Mouse (Mus musculus) embryo, embryonic 10 days (tissue): ENCODE results near the gene Tdgf1.

Experiments
- DNase-seq: peaks from one replicate; pipeline ENCODE4 v3.0.0-alpha.2; 2015; ENCODE audit warnings: low spot score

Tdgf1 gene

GRCm38 (mm10) chr9:110953550-110954461 is 7.8 kb upstream of the Tdgf1 start:
- DNase-seq = peak; percentile 83

- DNase-seq = no peak
Observed at GRCm38 (mm10) chr9:110952931-110953549, 7.1 kb upstream of the Tdgf1 start.

GRCm38 (mm10) chr9:110952398-110952797 is 6.4 kb upstream of the Tdgf1 start:
- no peak for DNase-seq

GRCm38 (mm10) chr9:110951866-110952265 is 5.9 kb upstream of the Tdgf1 start:
- DNase-seq = no peak

- no peak for DNase-seq
Observed at GRCm38 (mm10) chr9:110951397-110951796, 5.4 kb upstream of the Tdgf1 start, which contains the start of gene Lrrc2. TSS of gene Lrrc2 (plus strand) at chr9:110951545.

- DNase-seq = no peak
Observed at GRCm38 (mm10) chr9:110950109-110950508, 4.2 kb upstream of the Tdgf1 start.

- DNase-seq = no peak
Observed at GRCm38 (mm10) chr9:110948813-110949310, 2.9 kb upstream of the Tdgf1 start.

GRCm38 (mm10) chr9:110947900-110948299 is 1.9 kb upstream of the Tdgf1 start:
- no peak for DNase-seq

GRCm38 (mm10) chr9:110947261-110947661 is 1.3 kb upstream of the Tdgf1 start:
- no peak for DNase-seq

- DNase-seq = peak; percentile 26
Observed at GRCm38 (mm10) chr9:110946548-110947044, 638 bp upstream of the Tdgf1 start.

- no peak for DNase-seq
Observed at GRCm38 (mm10) chr9:110945343-110945742, 615 bp downstream of the Tdgf1 start.

GRCm38 (mm10) chr9:110944265-110944664 is 1.7 kb downstream of the Tdgf1 start:
- peak; percentile 43 for DNase-seq

GRCm38 (mm10) chr9:110937506-110938490 is 8.2 kb downstream of the Tdgf1 start:
- peak; percentile 78 for DNase-seq

GRCm38 (mm10) chr9:110935941-110936340 is 10.0 kb downstream of the Tdgf1 start:
- DNase-seq = no peak

GRCm38 (mm10) chr9:110933850-110934437 is 12.0 kb downstream of the Tdgf1 start:
- no peak for DNase-seq

GRCm38 (mm10) chr9:110931573-110931972 is 14.4 kb downstream of the Tdgf1 start:
- DNase-seq = no peak

- DNase-seq = peak; percentile 89
Observed at GRCm38 (mm10) chr9:110922759-110923158, 23.2 kb downstream of the Tdgf1 start.

- DNase-seq = no peak
Observed at GRCm38 (mm10) chr9:110920665-110921419, 25.1 kb downstream of the Tdgf1 start.

- DNase-seq = no peak
Observed at GRCm38 (mm10) chr9:110916786-110917185, 29.2 kb downstream of the Tdgf1 start, which contains the start of gene Fam240a. TSS of gene Fam240a (minus strand) at chr9:110916861.

GRCm38 (mm10) chr9:110915466-110915865 is 30.5 kb downstream of the Tdgf1 start:
- no peak for DNase-seq
